Mouse (Mus musculus) WW6 (cell line): ENCODE data around the gene Cdhr1.

Experiments used
- DNase-seq: peaks from one replicate; pipeline ENCODE4 v3.0.0-alpha.2; 2013; ENCODE audit warnings: low read depth, low spot score

Gene Cdhr1

GRCm38 (mm10) chr14:37080724-37081123 lies 17.4 kb downstream of the Cdhr1 start:
- no peak for DNase-seq

- DNase-seq = peak; percentile 34
Observed at GRCm38 (mm10) chr14:37068516-37068915, 29.6 kb downstream of the Cdhr1 start.

DNA sequence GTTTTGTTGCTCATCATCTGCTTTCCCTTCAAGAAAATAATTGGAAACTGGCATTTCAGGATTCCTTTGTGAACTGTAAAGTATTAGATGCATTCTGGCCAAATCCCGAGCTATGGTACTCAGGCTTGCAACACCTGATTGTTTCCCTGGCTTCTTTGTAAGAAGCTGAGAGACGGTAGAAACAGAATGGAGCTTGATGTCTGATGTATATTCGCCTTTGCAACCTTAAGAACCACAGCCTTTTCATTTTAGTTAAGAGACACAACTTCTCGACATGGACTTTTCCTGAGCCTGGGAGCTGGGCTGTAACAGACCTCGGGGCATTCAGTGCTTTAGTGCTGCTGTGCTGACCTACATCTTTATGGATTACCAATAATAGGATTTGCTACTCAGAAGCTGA lies 30.5 kb downstream of the Cdhr1 start, which contains the start of gene Lrit2:
TSS of gene Lrit2 (plus strand) at position 301 of the 400 bp plus-strand sequence.
- no peak for DNase-seq

DNA sequence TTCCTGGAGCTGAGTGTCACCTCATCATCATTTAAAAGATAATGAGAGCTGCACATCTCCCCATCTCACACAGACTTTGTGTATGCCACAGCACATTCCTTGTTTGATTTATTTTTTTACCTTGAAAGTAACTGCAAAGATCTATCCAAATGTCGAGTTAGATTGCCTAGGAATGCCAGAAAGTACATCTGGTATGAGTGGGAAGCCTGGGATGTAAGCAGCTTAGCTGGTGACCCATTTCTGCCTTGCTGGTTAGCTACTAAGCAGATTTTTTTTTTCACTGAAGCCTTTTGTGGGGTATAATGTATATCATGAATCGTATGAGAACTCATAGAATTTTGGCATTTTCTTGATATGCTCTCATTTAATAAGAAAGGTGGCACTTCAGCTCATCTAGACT lies 31.5 kb downstream of the Cdhr1 start:
- no peak for DNase-seq

- DNase-seq = no peak
Observed at GRCm38 (mm10) chr14:37064849-37065248, 33.3 kb downstream of the Cdhr1 start.

- DNase-seq = no peak
Observed at GRCm38 (mm10) chr14:37048914-37049410, 49.2 kb downstream of the Cdhr1 start, which contains the start of gene Rgr. Gene Rgr (minus strand): TSS chr14:37048964.

GRCm38 (mm10) chr14:37034432-37034831 lies 63.7 kb downstream of the Cdhr1 start:
- no peak for DNase-seq

DNA sequence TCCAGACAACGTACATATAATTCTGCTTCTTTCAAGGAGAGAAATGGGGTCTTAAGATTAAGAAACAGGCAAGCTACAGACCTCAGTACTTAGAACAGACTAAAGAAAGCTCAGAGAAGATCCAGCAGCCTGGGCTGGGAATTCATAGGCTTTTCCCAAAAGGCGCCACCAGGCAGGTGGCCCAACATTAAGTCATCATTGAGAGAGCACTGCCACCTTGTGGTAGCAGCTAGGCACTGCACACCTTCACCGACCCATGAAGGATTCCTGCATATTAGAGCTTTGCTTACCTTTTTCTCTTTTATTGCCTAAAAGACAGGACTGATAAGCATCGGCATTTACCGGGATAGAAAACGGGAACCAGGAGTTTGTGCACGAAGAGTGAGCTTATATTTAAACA lies 64.9 kb downstream of the Cdhr1 start:
- peak; percentile 29 for DNase-seq

DNA sequence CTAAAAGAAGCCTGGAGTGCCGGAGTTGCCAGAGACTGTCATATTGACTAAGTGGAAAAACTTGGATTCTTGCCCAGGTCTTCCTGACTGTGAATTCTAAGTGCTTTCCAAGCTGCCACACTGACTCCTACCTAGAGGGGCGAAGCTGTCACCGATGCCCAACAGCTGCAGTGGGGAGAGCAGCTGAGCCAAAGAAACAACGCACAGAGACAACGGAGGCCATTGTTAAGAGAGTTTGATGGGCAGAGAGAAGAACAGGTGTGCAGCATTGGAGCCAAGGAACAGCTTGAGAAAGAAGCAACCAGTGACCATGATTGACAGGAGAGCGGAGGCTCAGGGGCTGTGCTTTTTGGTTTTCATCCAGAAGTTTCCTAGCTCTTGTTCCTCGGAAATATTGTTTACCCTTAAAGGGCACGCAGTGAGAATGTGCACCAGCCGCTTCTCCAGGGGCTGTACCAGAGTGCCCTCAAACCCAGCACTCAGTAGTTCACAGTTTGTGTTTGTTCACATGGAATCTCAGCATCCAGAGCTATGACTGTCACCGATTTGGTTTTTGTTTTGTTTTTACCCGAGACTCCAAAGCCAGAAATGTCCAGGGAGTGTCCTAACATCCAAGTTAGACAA lies 65.6 kb downstream of the Cdhr1 start:
- DNase-seq = no peak

DNA sequence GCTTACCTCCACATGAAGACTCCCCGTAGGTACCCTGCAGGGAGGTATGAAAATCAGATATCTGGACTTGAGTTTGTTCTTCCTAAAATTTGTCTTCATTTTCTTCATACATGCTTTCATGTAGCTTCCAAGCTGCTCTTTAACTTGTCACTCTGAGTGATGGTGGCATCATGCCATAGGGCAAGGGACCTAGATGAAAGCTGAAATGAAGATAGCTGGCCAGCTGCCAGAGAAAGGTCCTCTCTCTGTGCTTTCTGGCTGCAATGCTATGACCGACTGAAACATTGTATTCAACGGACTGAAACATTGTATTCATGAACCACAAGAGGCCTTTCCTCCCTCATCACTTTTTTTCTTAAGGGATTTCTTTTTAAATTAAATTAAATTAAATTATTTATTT lies 69.6 kb downstream of the Cdhr1 start:
- no peak for DNase-seq

GRCm38 (mm10) chr14:37027951-37028350 lies 70.2 kb downstream of the Cdhr1 start:
- no peak for DNase-seq
